Mouse (Mus musculus): ENCODE data around the gene Mfsd4b5.

DNA sequence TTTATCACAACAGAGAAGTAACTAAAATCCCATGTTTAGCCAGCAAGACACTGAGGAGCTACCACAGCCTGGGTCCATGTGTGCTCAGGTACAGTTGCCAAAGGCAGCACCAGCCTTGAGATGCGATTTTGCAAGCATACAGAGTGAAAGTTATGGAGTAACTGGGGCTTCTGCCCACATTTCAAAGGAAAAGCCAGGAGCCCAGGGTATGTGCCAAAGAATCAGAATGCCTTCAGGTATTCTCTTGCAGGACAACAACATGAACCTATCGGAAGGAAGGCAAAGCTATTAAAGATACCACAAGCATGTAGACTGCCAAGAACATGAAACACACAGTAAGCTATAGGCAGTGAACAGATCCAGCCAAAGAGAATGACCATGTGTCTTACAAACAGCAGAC is 14.3 kb upstream of the Mfsd4b5 start:
- TF ChIP-seq CTCF (IDR thresholded peaks at IDR 0.05; ENCODE audit: low read depth) (no peak), EP300 (optimal IDR thresholded peaks at IDR 0.05) (no peak)
